Mouse (Mus musculus) lung, adult 2 months (tissue): ENCODE data around the gene 4930407I10Rik. TPM values are rescaled to one million over a fixed set of nuclear protein-coding genes. Genes with fewer than 3 reads are reported as not detected.
A peak's percentile ranks its signal among the peaks of the same experiment; 100 is the strongest.

Source experiments
- DNase-seq: peaks from one replicate; pipeline ENCODE4 v3.0.0; 2022
- H3K4me1 ChIP-seq: fragments of 200-500 bp; 2 replicates; pipeline ENCODE4 v1.6.1; 2011; ENCODE audit warnings: low read length; ENCODE audit not compliant: control insufficient read depth, insufficient read depth
- H3K4me3 ChIP-seq: fragments of 200-500 bp; replicated peaks from 2 replicates; pipeline ENCODE3; 2011; ENCODE audit warnings: low read depth, mild to moderate bottlenecking, control low read depth, low read length; ENCODE audit errors: extremely low read depth
- CTCF ChIP-seq: fragments of 200-500 bp; IDR thresholded peaks from 2 replicates; pipeline ENCODE4 v1.5.1; 2011; ENCODE audit warnings: mild to moderate bottlenecking, low read length, control low read depth; ENCODE audit not compliant: insufficient read depth
- POLR2A ChIP-seq: fragments of 200-500 bp; IDR thresholded peaks from 2 replicates; pipeline ENCODE4 v1.6.1; 2011; ENCODE audit warnings: low read depth, mild to moderate bottlenecking, control low read depth, low read length, borderline replicate concordance; ENCODE audit errors: extremely low read depth
- WGBS: fragments of 180-500 bp; shearing (Covaris S2); methylation state at CpG from one replicate; pipeline ENCODE4 v1.1.7; 2018; 5-methylcytosine and 5-hydroxymethylcytosine counted together
- polyA plus RNA-seq: library from polyadenylated mRNA; depleted of rRNA; stranded (reverse); fragments of >200 nt; gene quantifications from 2 replicates; pipeline ENCODE4 v1.2.3, GENCODE M21; 2012

Gene 4930407I10Rik
- polyA plus RNA-seq, 1 experiment: not detected

DNA sequence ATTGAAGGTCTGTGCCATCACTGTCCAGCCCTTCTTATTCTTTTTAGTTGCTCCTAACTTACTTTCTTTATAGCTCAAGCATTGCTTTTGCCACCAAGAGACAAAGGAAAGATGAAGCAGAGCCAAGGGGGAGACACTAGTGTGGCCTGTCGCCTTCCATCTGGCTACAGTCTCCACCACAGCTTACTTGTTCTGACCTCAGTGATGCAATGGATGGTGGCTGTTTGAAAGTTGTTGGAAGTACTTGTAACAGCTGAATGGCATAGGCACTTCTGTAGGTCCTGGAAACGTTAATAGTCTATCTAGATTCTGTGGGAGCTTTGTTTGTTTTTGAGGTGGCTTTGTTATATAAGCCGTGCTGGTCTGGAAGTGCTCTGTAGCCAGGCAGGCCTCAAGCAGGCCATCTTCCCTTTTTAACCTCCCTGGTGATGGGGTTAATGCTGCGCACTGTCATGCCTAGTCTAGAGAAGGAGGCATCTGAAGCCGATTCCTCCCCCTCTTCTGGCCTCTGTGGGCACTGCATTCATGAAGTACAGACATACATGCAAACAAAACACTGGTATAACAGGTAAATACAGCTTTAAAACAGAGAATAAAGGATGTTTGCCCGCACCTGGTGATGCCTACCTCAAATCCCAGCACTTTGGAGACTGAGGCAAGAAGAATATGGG lies 34.9 kb upstream of the 4930407I10Rik start:
- H3K4me1 ChIP-seq: no peaks in the 10 kb centered on the region
- WGBS: 70% methylated on average over 6 of the region's 6 CpGs
- 0 out of 2 replicates have a peak, but pooled peaks have one; percentile 2 for TF ChIP-seq CTCF
- TF ChIP-seq POLR2A: no peak
- no peak for DNase-seq
- no peak overlapping the region for H3K4me3 ChIP-seq

GRCm38 (mm10) chr15:82027276-82027675 lies 31.7 kb upstream of the 4930407I10Rik start:
- TF ChIP-seq POLR2A (no peak), CTCF (no peak)
- Histone ChIP-seq H3K4me1 (no peaks in the 10 kb centered on the region), H3K4me3 (no peak overlapping the region)
- DNase-seq: no peak
- 81% methylated on average over 7 of the region's 7 CpGs for WGBS

DNA sequence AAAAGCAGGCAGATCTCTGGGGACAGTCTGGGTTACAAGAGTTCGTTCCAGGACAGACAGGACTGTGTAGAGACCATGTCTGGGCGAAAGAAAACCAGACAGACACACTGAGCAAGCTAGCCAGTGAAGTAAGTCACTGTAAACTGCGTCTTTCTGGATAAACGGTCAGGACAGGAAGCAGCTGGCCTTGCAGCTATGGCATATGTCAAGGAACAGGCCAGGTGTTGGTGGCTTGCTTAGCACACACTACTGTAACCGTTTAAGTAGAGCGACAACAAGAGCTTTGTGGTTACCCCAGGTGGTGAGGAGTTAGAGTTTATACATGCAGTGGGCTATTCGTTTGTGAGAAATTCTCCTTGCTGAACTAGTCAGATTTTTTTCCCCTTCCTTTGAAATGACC lies 31.2 kb upstream of the 4930407I10Rik start:
- DNase-seq: no peak
- H3K4me1 ChIP-seq: no peaks in the 10 kb centered on the region
- no peak for TF ChIP-seq CTCF
- TF ChIP-seq POLR2A: no peak
- no peak overlapping the region for H3K4me3 ChIP-seq
- 67% methylated on average over 7 of the region's 7 CpGs for WGBS

DNA sequence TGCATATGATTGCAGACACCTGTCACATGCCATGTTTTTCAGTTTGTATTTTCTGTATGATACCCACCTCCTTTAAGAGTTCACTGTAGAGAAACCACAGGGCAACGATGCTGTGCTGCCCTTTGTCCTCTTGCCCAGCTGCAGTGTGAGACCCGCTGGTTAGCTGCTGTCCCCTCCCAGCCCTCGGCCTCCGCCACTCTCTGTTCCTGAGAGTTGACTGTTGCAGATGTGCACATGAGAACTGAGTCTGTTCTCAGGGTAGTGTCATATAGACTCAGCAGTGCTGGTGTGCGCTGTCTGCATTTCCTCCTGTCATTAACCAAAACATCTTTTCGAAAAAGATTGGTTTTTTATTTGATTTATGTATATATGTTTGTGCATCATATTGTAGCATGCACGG lies 26.6 kb upstream of the 4930407I10Rik start:
- TF ChIP-seq POLR2A (no peak), CTCF (no peak)
- 86% methylated on average over 7 of the region's 7 CpGs for WGBS
- Histone ChIP-seq H3K4me1 (no peaks in the 10 kb centered on the region), H3K4me3 (no peak overlapping the region)
- DNase-seq: no peak

DNA sequence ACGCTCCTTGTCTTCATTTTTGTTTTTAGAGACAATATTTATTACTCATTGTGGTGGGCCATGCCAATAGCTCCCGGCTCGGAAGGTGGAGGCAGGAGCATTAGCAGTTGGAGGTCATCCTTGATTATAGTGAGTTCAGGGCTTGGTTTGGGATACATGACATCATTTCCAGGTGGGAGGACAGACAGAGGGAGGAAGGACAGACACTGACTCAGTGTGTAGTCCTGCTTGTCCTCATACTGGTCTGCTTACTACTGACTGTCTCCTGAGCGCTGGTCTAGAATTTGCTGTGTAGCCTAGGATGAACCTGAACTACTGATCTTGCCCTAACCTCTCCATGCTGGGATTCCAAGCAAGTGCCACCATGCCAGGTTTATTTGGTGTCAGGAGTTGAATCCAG lies 25.2 kb upstream of the 4930407I10Rik start, which contains the start of gene Desi1:
Desi1 (minus strand) TSS at position 101 of the 400 bp plus-strand sequence.
- Histone ChIP-seq H3K4me1 (no peaks in the 10 kb centered on the region), H3K4me3 (no peak within 1 kb of the TSS)
- 86% methylated on average over 4 of the region's 4 CpGs for WGBS
- DNase-seq: no peak
- TF ChIP-seq CTCF (no peak), POLR2A (no peak)

DNA sequence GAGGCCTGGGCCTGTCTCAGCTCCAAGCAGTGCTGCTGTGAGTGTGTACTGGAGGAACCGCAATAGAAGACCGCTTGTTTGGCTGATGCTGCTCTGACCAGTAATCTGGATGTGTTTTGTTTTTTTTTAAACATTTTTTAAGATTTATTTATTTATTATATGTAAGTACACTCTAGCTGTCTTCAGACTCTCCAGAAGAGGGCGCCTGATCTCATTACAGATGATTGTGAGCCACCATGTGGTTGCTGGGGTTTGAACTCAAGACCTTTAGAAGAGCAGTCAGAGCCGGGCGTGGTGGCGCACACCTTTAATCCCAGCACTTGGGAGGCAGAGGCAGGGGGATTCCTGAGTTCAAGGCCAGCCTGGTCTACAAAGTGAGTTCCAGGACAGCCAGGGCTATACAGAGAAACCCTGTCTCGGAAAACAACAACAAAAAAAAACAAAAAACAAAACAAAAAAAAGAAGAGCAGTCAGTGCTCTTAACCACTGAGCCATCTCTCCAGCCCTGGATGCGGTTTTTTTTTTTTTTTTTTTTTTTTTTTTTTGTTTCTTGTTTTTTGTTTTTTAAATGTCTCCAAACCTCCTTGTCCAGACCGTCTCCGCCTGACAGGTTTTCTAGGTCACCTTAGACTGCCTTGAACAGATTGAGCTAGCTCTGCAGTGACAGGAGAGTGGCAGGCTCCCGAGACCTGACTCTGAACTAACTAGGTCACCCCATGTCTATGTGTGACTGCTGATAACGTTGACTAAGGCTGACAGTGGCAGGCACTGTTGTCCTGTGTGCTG lies 22.9 kb upstream of the 4930407I10Rik start:
- no peaks in the 10 kb centered on the region for H3K4me1 ChIP-seq
- DNase-seq: no peak
- H3K4me3 ChIP-seq: no peak overlapping the region
- 80% methylated on average over 12 of the region's 12 CpGs for WGBS
- TF ChIP-seq POLR2A (no peak), CTCF (no peak)

DNA sequence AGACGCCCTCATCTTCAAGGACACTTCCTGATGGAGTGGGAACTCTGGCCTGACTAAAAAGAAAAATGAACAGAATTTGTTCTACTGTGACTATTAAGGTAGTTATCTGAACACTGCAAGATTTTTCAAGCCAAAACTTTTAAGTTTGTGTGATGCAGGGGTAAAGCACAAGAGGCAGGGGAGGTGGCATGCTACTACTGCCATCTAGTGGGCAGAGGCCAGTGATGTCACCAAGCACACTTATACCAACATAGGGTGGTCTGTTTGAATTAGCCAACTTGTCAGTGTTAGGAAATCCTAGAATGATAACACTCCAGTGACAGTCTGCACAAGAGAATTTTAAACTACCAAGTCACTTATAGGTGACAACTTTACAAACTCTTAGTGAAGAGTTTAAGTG lies 18.3 kb upstream of the 4930407I10Rik start:
- H3K4me1 ChIP-seq: no peaks in the 10 kb centered on the region; the same call in 1 of the 2 replicates
- H3K4me3 ChIP-seq: no peak overlapping the region
- DNase-seq: no peak
- TF ChIP-seq POLR2A (no peak), CTCF (peak; percentile 89)
- WGBS: 98% methylated on average over 1 of the region's 1 CpGs

GRCm38 (mm10) chr15:82044166-82044784 lies 14.7 kb upstream of the 4930407I10Rik start:
- H3K4me3 ChIP-seq: no peak overlapping the region
- TF ChIP-seq POLR2A (no peak), CTCF (no peak)
- DNase-seq: no peak
- 96% methylated on average over 7 of the region's 7 CpGs for WGBS
- H3K4me1 ChIP-seq: peaks cover 6% of the 10 kb centered on the region

DNA sequence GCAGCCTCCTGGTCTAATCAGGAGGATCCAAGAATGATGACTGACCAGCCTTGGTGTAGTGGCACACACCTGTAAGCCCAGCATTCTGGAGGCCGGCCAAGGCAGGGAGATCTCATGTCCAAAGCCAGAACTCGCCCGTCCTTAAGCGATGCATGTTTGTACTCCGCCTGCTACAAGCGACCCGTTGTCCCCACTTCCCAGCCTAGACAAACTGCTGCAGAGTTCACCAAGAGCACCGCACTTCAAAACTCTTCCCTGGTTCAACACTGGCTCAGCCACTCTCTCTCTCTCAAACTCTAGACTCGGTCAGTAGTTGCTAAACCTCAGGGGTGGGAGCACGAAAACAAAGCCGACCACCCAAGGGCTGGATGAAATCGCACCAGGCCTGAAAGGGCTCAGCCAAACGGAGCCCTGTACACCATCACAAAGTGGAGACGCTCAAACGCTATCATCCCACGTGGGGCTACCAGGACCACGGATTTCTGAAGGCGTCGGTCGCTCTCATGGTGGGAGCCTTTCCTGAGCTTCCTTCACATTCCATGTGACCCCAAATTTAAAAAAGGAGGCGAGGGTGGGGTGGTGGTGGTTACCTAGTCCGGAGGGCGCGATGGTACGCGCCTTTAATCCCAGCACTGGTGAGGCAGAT lies 12.6 kb upstream of the 4930407I10Rik start:
- peak; percentile 10 for DNase-seq

More for the DNA sequence above, 12.6 kb upstream of the 4930407I10Rik start:
- Histone ChIP-seq H3K4me3 (peak overlapping the region; percentile 85), H3K4me1 (peaks cover 6% of the 10 kb centered on the region)
- TF ChIP-seq POLR2A (no peak), CTCF (no peak)
- WGBS: 1% methylated on average over 26 of the region's 26 CpGs
